Mouse (Mus musculus) fat pad, adult 2 months (tissue): ENCODE data around the gene Txk.

ENCODE experiments used
- DNase-seq: peaks from one replicate; pipeline ENCODE4 v3.0.0-alpha.2; 2011; ENCODE audit warnings: low read depth, low spot score; ENCODE audit errors: extremely low read depth

Gene Txk

DNA sequence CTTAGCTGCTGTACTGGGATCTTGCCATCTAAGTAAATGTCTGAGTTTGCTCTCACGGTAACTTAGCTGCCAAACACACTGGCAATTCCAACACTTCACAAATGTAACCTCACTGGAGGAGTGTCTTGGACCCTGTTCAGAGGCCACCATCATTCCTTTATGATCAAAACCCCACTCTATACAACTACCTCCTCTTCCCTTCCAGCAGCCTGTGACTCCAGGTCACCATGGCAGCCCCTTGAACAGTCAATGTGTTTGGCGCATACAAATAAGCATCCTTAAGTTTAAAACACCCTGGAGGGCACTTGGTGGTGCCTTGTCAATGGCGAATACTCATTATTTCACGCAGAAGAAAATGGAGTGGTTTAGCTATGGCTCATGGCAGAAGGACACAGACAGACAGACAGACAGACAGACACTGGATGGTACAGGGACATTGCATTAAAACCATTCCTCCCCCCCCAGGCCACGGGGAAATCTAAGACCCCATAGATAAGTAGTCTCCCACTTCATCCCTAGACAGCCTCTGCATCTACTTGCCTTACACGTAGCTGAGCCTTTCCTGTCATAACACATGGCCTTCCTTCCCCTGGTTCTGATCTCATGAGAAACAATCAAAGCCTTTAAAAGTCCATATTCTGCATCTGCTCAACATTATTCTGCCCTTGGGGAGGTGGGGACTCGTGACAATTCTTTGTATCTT lies 1.4 kb downstream of the Txk start:
- no peak for DNase-seq

DNA sequence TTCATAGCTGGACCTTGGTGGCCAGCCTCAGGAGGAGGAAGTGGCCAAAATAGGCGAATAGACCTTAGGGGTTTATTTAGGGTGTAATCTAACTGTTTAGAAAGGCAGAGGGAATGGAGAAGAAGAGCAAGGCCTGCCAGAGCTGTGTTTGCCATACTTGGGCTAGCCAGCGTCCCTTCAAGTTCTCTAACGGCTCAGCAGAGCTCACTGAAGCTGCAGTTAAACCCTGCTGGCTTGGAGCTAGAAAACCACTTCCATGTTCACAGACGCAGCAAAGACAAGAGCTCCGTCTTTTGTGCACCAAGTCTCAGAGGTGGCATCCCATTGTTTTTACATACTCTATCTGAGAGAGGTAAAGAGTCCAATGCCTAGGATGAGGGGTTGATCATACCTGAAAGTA lies 2.4 kb downstream of the Txk start:
- no peak for DNase-seq

DNA sequence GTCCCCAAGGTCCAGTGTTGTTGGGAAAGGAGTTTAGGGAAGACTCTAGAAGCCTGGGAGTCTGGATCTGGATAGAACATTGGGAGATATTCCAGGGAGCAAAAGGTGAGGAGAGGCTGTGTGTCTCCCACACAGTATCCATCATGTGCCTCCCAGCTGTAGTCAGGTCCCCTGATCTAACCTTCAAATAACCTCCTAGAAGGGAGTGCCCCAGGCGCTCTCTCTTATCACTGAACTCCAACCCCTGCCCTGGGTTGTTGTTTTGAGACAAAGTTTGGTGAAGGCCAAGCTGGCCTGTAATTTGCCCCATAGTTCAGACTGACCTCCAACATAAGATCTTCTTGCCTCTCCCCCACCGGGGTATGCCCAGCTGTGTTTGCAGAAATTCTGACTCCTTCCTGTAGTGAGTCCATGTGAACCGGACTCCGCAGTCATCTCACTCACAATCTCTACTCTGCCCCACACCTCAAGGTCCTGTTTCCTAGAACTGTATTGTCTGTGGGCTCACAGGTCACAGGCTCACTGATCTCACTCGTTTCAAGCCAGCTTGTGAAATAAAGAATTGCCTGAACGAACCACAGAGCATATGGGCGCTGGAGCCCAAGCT lies 3.8 kb downstream of the Txk start:
- no peak for DNase-seq

DNA sequence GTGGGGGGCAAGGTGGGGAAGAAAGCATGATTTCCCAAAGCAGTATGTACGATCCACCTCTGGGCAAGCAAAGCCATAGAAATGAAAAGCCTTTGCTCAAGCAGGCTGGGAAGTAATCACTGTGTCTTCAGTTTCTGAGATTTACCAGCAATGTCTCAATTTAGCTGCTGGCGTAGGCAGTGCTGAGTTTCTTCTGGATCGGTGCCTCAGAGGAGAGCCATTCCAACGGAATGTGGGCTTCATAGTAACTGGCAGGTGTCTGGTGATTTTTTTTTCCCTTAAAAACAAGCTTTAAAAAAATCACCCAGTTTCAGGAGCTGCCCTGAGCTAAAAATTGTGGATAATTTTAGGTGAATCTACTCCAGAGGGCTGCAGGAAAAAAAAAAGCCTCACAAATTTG lies 5.2 kb downstream of the Txk start:
- no peak for DNase-seq

DNA sequence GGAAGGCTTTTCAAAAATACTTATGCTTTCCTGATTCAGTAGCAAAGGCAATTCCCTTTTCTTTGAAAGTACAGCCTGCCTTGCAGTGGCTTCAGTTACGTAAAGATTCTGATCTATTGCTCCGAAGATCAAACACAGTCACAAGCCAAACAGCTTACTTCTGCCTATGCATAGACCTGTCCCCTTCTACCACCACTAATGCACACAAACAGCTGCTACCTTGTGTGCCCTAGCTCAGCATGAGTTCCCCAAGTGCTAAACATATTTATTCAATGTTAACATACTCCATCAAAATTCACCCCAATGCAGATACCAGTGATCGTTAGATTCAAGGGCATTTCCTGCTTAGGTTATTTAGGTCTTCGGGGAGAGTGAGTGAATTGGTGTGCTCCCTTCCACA lies 6.1 kb downstream of the Txk start:
- DNase-seq = no peak

DNA sequence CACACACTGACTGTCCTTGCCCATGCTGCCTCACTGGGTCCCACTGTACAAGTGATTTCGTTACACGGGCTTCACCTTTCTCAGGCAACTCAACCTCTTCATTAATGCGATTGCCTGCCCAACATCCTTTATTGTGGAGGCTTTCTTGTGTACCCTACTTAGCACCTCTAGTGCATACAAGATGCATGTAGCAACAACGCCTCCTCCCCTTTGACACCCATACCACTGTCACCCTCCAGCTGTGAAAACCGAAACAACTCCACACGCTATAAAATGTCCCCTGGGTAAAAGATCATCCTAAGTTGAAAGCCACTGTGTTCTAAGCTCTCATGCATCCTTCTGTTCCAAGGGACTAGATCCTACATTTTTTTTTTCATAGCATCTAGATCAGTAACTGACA lies 9.5 kb downstream of the Txk start:
- no peak for DNase-seq

DNA sequence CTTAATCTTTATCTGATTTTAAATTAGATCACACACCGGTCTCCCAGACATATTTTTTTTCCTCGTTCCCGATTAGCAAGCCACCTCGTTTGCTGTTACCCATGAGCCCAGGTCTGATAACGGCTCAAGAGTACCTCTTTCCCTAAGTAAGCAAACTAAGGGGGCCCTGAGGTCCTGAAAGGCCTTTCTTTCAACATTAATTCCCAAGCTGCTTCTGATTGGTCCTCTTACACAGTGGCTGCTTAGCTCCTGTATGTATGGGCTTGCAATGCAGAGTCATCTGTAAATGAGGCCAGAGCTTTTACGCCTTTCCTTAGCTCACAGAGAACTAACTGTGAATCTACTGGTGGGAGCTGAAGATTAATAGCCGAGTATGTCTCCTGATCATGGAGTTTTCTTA lies 15.7 kb downstream of the Txk start:
- DNase-seq = no peak

DNA sequence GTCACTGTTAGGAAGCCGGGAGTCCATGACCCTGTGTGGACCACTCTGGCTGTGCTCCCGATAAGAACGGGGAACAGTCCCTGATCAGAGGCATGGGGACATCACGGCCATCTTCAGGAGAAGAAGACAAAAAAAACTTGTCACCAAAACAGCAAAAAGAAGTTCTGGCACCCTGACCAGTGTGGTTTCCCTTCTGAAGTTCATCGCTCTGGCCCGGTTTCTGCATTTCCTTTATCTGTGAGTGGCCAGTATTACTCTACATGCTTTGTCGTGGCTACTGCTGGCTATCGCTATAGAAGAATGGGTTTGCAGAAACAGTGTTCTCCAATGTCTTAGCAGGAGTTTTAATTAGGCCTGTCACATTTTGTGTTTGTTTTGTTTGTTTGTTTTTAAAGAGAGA lies 16.1 kb downstream of the Txk start:
- DNase-seq = no peak

DNA sequence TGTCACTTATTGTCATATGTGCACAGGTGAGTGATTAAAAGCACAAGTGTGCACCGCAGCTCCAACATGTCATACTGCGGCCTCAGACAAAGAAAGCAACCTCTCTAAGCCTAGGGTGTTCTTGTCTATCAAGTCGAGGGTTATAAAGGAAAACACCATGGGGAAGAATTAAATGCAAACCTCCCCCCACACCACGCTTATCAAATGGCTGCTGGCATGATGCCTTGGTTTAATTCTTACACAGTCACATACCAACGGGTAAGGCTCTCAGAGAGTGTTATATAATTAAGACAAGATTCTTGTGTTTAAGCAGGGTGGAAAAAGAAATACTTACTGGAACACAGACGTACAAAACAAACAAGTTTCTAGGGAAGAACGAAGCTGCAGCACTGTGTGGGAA lies 16.8 kb downstream of the Txk start:
- DNase-seq = no peak

DNA sequence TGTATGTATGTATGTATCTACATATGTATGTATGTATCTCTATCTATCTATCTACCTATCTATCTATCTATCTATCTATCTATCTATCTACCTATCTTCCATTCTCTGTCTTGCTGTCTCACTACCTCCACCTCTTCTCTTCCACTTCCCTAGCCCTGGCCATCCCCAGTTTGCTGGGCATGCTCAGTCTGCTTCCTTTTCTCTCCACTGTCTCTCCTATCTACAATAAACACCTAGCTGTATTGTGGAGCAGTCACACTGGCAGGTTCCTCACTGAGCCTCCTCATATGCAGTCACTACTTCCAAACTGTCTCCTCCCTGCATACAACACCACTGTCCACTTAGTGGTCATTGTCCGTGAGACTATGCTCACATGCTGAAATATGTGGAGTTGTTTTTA lies 19.7 kb downstream of the Txk start:
- no peak for DNase-seq

DNA sequence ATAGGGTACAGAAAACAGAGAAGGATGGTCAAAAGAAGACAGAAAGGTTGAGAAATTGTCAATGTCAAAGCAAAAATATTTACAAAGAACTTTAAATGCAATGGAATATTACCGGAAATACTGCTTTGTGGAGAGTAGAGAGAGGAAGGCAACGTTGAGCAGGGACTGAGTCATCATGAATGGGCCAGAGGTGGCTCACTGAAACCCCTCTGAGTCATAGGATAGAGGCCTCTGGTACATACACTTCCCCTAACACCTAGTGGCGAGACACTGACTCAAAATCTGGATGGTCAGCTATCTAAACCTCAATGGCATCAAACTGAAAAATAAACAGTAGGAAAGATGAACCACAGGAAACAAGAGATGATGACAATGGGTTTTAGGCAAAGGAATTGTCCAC lies 27.2 kb downstream of the Txk start:
- DNase-seq = no peak

DNA sequence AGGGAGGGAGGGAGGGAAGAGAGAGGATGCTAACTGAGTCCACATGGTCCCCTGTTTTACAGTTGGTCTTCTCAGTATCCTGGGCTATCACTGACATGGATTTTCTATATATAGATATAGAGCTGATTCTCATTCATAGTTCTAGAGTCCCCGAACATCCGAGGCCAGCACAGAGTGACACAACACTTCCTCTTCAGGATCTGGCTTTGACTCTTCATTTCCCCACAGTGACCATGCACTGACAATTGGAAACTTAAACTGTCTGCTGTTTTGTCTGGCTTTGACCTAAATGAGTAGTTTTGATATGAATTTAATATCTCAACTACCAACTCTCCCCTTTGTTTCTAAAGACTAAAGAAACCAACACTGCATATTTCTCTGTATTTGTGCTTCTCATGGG lies 29.1 kb downstream of the Txk start:
- DNase-seq = no peak

DNA sequence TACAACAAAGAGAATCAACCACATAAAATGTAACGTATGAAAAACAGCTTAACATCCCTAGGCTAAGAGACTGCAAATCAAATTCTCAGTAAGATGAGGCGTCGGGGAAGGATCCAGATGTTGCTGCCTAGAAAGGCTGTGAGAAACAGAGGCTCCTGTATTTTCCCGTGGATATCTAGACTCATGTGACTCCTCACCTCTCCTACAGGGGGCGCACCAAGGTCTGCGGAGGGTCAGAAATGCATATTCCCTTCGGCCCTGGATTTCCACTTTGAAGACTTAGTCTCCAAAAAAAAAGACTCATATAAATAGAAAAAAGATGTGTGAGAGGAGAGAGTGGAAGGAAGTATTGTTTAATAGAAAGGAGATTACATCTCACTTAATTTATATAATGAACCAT lies 32.0 kb downstream of the Txk start:
- DNase-seq = no peak

DNA sequence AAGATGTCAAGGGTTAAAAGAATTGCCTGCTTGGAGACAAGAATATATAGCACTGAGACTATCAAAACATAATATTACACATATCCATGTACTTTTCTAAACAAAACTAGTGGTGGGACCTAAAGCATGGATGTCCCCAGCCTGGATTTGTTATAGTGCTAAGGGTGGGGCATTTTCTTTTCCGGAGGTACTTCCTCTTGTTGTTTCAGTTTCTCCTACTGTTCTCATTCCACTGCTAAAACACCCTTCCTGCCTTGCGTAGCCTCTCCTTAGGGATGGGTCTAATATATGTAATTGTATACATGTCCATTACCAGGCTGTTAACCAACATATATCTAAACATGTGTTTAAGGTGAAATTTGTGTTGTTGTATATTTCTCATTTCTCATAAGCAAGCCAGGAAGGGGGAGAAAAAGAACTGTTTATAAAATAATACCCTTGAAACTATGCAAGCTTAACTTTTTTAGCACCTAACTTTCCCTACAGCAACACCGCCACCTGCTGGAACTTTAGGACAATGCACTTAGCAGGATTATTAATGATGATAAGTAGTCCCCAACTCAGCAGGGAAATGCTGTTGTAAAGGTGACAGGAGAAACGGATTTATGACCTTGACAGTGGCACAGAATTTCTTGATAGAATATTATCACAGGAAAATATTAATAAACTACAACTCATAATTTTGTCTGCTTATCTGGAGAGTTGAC lies 41.9 kb downstream of the Txk start:
- DNase-seq = no peak

DNA sequence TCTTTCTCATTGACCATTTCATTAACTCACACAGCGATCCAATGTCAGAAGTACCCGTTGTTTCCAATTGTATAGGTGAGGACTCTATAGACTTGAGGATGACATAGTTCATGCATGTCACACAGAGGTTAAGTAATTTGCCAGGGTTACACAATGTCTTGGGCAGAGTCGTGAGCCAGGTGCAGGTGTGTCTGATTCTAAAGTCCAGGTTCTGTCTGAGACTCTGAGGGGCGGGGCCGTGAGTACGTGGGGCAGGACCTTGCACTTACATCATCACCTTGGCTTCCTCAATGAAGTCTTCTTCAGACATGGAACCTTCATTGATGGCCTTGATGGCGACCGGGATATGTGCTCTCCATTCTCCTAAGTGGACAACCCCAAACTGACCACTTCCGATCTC lies 42.6 kb downstream of the Txk start:
- no peak for DNase-seq

DNA sequence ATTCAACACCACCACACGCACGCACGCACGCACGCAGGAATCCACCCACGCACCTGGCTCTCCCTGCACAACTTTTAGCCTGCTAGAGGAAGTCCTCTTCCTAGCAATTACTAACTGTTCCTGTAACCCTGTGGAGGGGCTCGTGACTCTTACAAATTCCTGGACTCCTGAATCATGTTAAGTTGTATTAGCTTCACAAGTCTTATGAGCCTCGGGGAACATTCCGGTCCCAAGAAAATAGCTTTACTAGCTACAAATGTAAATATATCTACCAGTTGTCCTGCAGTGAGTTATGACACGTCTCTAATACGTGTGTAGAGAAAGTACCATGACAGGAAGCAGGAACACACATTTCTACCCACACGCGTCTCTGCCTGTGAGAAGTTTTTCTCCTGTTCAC lies 43.1 kb downstream of the Txk start:
- no peak for DNase-seq

DNA sequence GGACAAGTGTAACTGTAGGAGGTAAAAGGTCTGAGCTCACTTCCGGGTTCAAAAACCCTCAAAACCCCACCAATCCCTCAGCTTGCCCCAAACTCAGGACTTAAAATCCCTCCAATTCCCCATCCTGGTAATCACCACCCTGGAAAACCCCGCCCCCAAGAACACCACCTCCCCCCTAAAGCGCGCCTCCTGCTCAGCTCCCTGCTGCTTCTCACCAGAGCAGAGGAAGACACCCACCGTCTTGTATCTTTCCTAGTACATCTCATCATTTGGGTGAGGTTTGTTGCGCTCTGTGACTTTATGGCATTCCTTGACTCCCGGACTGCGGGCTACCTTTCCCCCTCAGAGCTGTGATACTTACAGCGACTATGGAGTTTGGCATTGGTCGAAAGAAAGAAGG lies 45.9 kb downstream of the Txk start:
- DNase-seq = no peak

DNA sequence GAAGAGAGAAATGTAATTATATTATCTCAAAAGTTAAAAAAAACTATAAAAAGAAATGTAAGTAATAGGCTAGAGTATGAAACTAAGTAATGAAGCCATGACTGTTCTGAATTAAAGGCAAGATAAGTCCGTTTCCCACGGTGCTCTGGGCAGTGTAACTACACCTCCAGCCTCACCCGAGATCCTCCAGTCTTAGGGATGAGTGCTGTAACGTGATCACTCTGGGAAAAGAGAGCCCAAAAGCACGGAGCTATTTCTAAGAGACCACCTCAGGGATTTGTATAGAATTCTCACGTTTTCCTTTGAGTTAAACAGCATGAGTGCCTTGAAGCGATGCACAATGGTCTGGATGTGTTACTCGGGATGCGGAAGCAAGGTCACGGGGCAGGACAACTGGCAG lies 46.5 kb downstream of the Txk start:
- DNase-seq = no peak

DNA sequence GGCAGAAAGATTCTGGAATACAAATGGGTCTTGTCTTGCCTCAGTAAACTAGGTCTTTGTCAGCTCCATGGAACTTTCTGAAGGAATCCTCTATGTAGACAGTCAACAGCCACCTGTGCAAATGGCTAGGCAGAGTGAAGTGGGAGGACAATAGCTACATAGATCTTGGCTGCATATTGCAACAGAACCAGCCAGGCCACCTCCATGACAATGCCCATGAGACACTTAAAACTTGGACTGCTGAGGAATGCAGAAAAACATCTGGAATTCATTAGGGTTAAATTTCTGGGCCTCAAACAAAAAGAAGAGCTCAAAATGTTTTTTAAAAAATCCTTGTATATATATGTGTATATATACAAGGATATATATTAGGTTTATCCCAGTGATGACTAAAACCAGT lies 50.4 kb downstream of the Txk start:
- no peak for DNase-seq

DNA sequence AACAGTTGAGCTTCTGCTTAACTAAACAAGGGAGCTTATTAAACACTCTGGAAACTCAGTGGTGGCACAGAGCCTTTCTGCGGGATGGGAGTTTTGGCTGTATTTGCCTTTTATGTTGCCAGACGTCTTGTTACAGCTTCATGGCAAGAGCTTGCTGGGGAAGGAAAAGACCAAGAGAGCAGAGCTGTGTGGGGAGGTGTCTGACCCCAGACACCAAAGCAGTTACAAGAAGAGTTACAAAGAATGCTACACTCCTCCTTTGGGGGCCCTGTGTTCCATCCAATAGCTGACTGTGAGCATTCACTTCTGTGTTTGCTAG lies 53.1 kb downstream of the Txk start:
- DNase-seq = no peak

DNA sequence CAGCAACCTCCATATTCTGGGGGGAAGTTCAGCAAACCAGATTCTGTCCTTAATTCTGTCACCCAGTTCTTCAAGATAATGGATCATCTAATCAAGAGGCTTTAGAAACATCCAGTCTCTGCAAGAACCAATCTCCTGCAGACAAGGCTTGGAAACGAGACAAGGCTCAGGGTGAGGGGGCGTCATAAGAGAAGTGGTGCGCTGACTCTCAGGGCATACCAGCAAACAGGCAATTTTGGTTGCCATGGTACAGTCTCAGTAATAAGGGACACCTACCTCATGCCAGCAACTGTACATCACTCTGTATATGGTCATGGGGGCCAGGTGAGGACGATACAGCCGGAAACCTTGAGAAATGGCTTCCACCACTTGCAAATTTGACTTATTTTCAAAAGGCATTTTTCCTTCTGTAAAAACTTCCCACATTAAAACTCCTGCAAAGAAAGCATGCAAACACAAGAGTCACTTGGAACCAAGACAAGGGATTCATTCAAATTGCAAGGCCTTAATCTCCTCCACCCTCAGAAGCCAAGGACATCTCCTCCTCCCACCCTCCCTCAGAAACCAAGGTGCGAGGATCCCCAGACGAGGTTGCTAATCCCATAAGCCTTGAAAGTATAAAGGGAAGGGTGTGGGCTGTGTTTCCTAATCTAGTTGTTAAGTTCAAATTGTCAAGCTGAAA lies 53.6 kb downstream of the Txk start:
- DNase-seq = peak; percentile 64

DNA sequence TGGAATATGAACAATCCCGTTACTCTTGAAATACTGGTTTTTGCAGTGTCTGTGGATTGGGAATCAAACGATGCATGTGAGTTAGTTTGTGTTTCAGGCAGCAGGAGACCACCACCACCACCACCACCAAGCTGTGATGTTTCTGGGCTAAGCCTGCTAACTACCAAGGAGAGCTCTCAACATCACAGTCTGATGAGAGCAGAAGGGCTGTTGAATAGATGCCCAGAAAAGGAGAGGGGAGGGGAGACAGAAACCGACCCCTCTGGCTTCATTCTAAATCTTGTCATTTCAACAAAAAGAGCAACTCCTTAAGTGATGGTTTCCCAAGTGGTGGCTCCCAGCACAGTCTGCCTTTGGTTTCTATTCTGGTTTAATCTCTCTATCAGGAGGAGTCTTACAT lies 54.2 kb downstream of the Txk start:
- DNase-seq = no peak
